Mouse (Mus musculus): ENCODE measurements around the gene Apeh.

GRCm38 (mm10) chr9:108106090-108106489 is 11.7 kb upstream of the Apeh start:
- TF ChIP-seq CTCF (IDR thresholded peaks at IDR 0.05; ENCODE audit: low read depth, low read length) (no peak), POLR2A (IDR thresholded peaks at IDR 0.05; ENCODE audit: extremely low read depth, insufficient read depth, low read length) (no peak)
